Mouse (Mus musculus) stomach, postnatal 0 days (tissue): ENCODE data around the gene Cntln. TPM values are rescaled to one million over a fixed set of nuclear protein-coding genes. Genes with fewer than 3 reads are reported as not detected.

Experiments
- ATAC-seq: fragments of 200-750 bp; cut with Nextera tagmentation; 2 replicates; pipeline ENCODE4 v1.8.0; 2017; ENCODE audit not compliant: low FRiP score, low TSS enrichment
- DNase-seq: peaks from one replicate; pipeline ENCODE4 v3.0.0-alpha.2; 2016; ENCODE audit warnings: low spot score
- H3K27ac ChIP-seq: fragments of 300-500 bp; sonication (generic); replicated peaks from 2 replicates; pipeline ENCODE4 v1.5.1; 2014; ENCODE audit warnings: mild to moderate bottlenecking, control low read depth
- H3K27me3 ChIP-seq: fragments of 300-500 bp; sonication (generic); 2 replicates; pipeline ENCODE4 v1.6.1; 2014; ENCODE audit warnings: low read length; ENCODE audit not compliant: control insufficient read depth, insufficient read depth
- H3K36me3 ChIP-seq: fragments of 300-500 bp; sonication (generic); 2 replicates; pipeline ENCODE4 v1.6.1; 2014; ENCODE audit warnings: low read length, mixed read lengths; ENCODE audit not compliant: control insufficient read depth, insufficient read depth
- H3K4me1 ChIP-seq: fragments of 300-500 bp; sonication (generic); replicated peaks from 2 replicates; pipeline ENCODE4 v1.6.1; 2014; ENCODE audit warnings: antibody characterized with exemption; ENCODE audit not compliant: control insufficient read depth, insufficient read depth
- H3K4me2 ChIP-seq: fragments of 300-500 bp; sonication (generic); replicated peaks from 2 replicates; pipeline ENCODE4 v1.6.1; 2014; ENCODE audit warnings: low read depth, mild to moderate bottlenecking, control low read depth, moderate library complexity
- H3K4me3 ChIP-seq: fragments of 300-500 bp; sonication (generic); 2 replicates; pipeline ENCODE4 v1.5.1; 2014; ENCODE audit warnings: low read depth, low read length, control low read depth
- H3K9ac ChIP-seq: fragments of 300-500 bp; sonication (generic); 2 replicates; pipeline ENCODE4 v1.6.1; 2014; ENCODE audit warnings: mild to moderate bottlenecking, low read length, control low read depth, mixed read lengths
- H3K9me3 ChIP-seq: fragments of 300-500 bp; sonication (generic); 2 replicates; pipeline ENCODE4 v1.6.1; 2016; ENCODE audit warnings: low read length; ENCODE audit not compliant: control insufficient read depth
- CTCF ChIP-seq: IDR thresholded peaks from 2 replicates; pipeline ENCODE4 v1.5.1; 2016; ENCODE audit warnings: antibody characterized with exemption, low read depth, mild to moderate bottlenecking, moderate library complexity
- EP300 ChIP-seq: optimal IDR thresholded peaks from 2 replicates; pipeline ENCODE3; 2016; ENCODE audit warnings: antibody characterized with exemption
- WGBS: fragments of 180-500 bp; shearing (Covaris S2); extraction: QIAGEN DNeasy Blood & Tissue Kit; methylation state at CpG from one replicate; pipeline ENCODE4 v1.1.7; 2014; 5-methylcytosine and 5-hydroxymethylcytosine counted together
- polyA plus RNA-seq: library from polyadenylated mRNA; unstranded; fragments of >200 nt; fragmentation: Nextera tagmentation; extraction: Ambion mirVana; gene quantifications from 2 replicates; pipeline ENCODE4 v1.2.1, GENCODE M21; 2015

Cntln gene
- polyA plus RNA-seq, 1 experiment from 2014 or later, result 5.2 TPM

DNA sequence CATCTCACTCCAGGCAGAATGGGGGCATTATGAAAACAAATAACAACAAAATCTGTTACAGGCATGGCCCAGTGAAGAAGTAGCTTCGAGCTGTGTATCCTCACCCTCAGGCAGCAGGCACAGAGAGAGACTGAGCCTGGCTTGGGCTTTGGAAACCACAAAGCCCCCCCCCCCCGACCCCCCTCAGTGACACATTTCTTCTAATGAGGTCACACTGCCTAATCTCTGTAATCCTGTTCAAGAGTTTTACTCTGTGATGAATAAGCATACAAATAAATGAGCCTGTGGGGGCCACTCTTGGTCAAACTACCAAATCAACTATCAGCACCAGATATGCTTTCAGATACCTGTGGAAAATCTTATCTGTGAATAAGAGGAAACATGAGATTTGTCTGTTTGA lies 177.6 kb downstream of the Cntln start:
- no peak for ATAC-seq
- H3K9ac ChIP-seq, result no peak overlapping the region
- H3K4me2 ChIP-seq, result no peak overlapping the region
- no peak for DNase-seq
- H3K36me3 ChIP-seq, result no peaks in the 10 kb centered on the region
- H3K4me3 ChIP-seq, result no peak overlapping the region
- TF ChIP-seq EP300 (no peak), CTCF (no peak)
- no peaks in the 10 kb centered on the region for H3K27me3 ChIP-seq
- WGBS, result 59% methylated on average over 2 of the region's 2 CpGs
- H3K4me1 ChIP-seq, result no peaks in the 10 kb centered on the region
- H3K9me3 ChIP-seq, result no peaks in the 10 kb centered on the region
- H3K27ac ChIP-seq, result no peak overlapping the region

DNA sequence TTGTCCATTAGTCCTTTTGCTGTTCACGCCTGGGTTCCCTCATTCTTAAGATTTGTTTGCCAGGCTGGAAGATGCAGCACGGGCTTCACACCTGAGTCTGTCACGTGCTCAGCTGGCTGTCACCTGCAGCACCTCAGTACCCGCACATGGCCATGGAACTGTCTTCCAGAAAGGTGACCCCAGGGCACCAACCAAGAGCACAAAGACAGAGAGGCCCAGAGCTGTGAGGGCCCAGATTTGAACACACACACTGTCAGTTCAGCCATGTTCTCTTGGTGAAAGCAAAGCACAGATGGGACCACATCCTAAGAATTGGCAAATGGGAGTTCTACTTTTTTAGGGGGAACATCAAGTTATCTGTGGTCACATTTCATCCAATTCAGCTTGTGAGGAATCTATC lies 211.9 kb downstream of the Cntln start:
- DNase-seq (no peak), ATAC-seq (no peak)
- no peak for TF ChIP-seq CTCF
- no peak for TF ChIP-seq EP300
- Histone ChIP-seq H3K4me1 (no peaks in the 10 kb centered on the region), H3K4me2 (no peak overlapping the region), H3K4me3 (no peak overlapping the region), H3K9ac (no peak overlapping the region), H3K9me3 (no peaks in the 10 kb centered on the region), H3K36me3 (no peaks in the 10 kb centered on the region), H3K27ac (no peak overlapping the region), H3K27me3 (no peaks in the 10 kb centered on the region)
- 82% methylated on average over 4 of the region's 4 CpGs for WGBS

DNA sequence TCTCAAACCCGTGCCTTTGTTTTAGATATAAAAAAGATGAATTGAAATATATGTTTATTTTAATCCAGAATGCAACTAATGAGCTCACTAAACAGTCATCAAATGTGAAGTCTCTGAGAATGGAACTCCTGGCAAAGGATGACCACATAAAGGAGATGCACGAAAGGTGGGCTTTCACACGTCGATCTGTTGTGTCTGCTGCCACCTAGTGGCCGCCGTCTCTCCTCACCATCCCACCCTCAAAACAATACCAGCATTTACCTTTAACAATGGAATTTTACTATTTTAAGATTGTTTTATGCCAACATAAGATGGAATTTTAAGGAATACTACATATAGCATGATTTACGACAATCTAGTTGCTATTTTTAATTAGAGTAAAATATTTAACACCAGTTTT lies 212.6 kb downstream of the Cntln start:
- H3K4me3 ChIP-seq, result no peak overlapping the region
- no peaks in the 10 kb centered on the region for H3K36me3 ChIP-seq
- H3K4me2 ChIP-seq, result no peak overlapping the region
- peak; percentile 55 for DNase-seq
- no peak for TF ChIP-seq EP300
- TF ChIP-seq CTCF, result peak; percentile 97
- no peaks in the 10 kb centered on the region for H3K27me3 ChIP-seq
- 12% methylated on average over 7 of the region's 7 CpGs for WGBS
- no peak overlapping the region for H3K9ac ChIP-seq
- no peak overlapping the region for H3K27ac ChIP-seq
- ATAC-seq, result no peak
- no peaks in the 10 kb centered on the region for H3K9me3 ChIP-seq
- H3K4me1 ChIP-seq, result no peaks in the 10 kb centered on the region

DNA sequence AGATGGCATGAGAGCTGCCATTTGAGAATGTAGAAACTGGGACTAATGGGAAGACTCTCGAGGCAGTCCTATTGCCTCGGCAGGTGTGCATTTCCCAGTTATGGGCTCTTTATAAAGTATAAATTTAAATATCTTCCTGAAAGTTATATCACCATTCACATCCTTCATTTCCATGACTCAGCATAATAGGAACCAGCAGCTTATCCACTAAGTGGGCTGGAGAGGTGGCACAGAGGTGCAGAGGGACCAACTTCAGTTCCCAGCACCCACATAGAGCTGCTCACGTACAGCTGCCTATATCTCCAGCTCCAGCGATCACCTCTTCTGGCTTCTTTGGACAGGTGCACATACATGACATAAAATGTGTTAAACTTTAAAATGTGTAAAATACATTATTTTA lies 218.1 kb downstream of the Cntln start:
- H3K4me3 ChIP-seq, result no peak overlapping the region
- no peak overlapping the region for H3K4me2 ChIP-seq
- H3K4me1 ChIP-seq, result no peaks in the 10 kb centered on the region
- H3K9ac ChIP-seq, result no peak overlapping the region
- no peaks in the 10 kb centered on the region for H3K36me3 ChIP-seq
- H3K9me3 ChIP-seq, result no peaks in the 10 kb centered on the region
- DNase-seq, result no peak
- ATAC-seq, result no peak
- H3K27me3 ChIP-seq, result no peaks in the 10 kb centered on the region
- WGBS, result 93% methylated on average over 4 of the region's 4 CpGs
- H3K27ac ChIP-seq, result no peak overlapping the region
- TF ChIP-seq EP300, result no peak
- no peak for TF ChIP-seq CTCF

DNA sequence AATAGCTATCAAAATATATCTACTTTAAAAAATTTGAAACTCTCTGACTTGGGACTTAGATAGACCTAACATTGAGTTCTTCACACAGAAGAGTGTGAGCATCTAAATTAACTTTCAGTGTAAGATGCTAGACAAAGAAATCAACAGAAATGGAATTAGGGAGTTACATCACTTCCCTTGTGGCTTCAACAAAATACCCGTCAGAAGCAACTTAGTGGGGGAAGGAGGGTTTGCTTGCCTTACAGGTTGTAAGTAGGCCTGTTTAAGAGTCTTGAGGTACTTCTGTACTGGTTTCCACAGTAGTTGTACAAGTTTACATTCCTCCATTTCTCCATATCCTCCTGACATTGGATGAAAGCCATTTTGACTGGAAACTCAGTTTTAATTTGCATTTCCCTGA lies 222.3 kb downstream of the Cntln start:
- Histone ChIP-seq H3K36me3 (no peaks in the 10 kb centered on the region), H3K9me3 (no peaks in the 10 kb centered on the region), H3K4me1 (no peaks in the 10 kb centered on the region), H3K27me3 (no peaks in the 10 kb centered on the region), H3K4me2 (no peak overlapping the region), H3K9ac (no peak overlapping the region), H3K4me3 (no peak overlapping the region), H3K27ac (no peak overlapping the region)
- TF ChIP-seq CTCF (no peak), EP300 (no peak)
- ATAC-seq (no peak), DNase-seq (no peak)
- 83% methylated on average over 1 of the region's 1 CpGs for WGBS

DNA sequence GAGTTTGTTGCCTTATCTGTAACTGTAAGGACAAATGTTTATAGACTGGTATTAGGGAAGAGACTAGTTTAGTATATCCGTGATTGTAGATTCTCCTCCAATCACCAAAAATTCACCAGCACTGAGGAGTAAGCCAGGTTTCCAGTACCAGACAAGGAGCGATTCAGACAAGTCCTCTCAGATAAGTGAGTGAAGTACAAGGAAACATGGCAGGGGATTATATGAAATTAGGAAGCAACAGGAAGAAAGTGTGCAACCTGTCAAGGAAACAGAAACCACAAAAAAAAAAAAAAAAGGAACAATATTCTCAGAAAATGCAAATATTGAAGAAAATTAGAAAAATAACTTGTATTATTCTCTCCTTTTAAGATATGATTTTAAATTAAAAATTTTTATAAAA lies 222.9 kb downstream of the Cntln start:
- Histone ChIP-seq H3K36me3 (no peaks in the 10 kb centered on the region), H3K4me1 (no peaks in the 10 kb centered on the region), H3K4me3 (no peak overlapping the region), H3K9ac (no peak overlapping the region), H3K27ac (no peak overlapping the region), H3K27me3 (no peaks in the 10 kb centered on the region), H3K9me3 (no peaks in the 10 kb centered on the region), H3K4me2 (no peak overlapping the region)
- no peak for TF ChIP-seq CTCF
- TF ChIP-seq EP300, result no peak
- ATAC-seq (no peak), DNase-seq (no peak)
- WGBS, result 82% methylated on average over 2 of the region's 2 CpGs
